Mouse (Mus musculus) CH12.LX (cell line): ENCODE measurements around the gene Ube4b. TPM values are rescaled to one million over a fixed set of nuclear protein-coding genes. Genes with fewer than 3 reads are reported as not detected.
A peak's percentile ranks its signal among the peaks of the same experiment; 100 is the strongest.

Source experiments
- DNase-seq: peaks from one replicate; pipeline ENCODE4 v3.0.0-alpha.2; 2013; ENCODE audit errors: extremely low read depth
- H3K27ac ChIP-seq: 2 replicates; pipeline ENCODE4 v1.5.1; 2012; ENCODE audit warnings: low read depth, mild to moderate bottlenecking, control low read depth, moderate library complexity; ENCODE audit not compliant: insufficient read depth
- H3K27me3 ChIP-seq: replicated peaks from 2 replicates; pipeline ENCODE3; 2012; ENCODE audit warnings: inconsistent platforms
- H3K36me3 ChIP-seq, 2 experiments: replicated peaks in 1 of 2; 2 replicates each; pipeline versions ENCODE3 to v1.6.1; 2012; ENCODE audit warnings: inconsistent platforms in 1 of 2, low read length in 1 of 2, mild to moderate bottlenecking in 1 of 2, mixed read lengths in 1 of 2, moderate library complexity in 1 of 2; ENCODE audit not compliant: control insufficient read depth in 1 of 2, insufficient read depth in 1 of 2
- H3K4me1 ChIP-seq, 2 experiments: 2 replicates each; pipeline ENCODE4 v1.6.1; 2012; ENCODE audit warnings: inconsistent platforms in 1 of 2, moderate library complexity in 1 of 2; ENCODE audit not compliant: insufficient read depth in 2 of 2, control insufficient read depth in 1 of 2
- H3K4me2 ChIP-seq: 2 replicates; pipeline ENCODE4 v1.6.1; 2012; ENCODE audit warnings: low read depth, mild to moderate bottlenecking, control low read depth; ENCODE audit not compliant: poor library complexity, insufficient read depth, severe bottlenecking
- H3K4me3 ChIP-seq, 3 experiments: fragments of 150-350 bp in 1 of 3; sonication (generic) in 1 of 3; replicated peaks in 1 of 3; 2 replicates each; pipeline versions ENCODE3 to v1.5.1; 2011 to 2012; ENCODE audit warnings: low read depth in 2 of 3, low read length in 2 of 3, mild to moderate bottlenecking in 2 of 3, moderate library complexity in 2 of 3, control low read depth in 1 of 3, improper control_type of control experiment in 1 of 3, inconsistent platforms in 1 of 3, mixed read lengths in 1 of 3; ENCODE audit not compliant: poor library complexity in 1 of 3
- H3K79me2 ChIP-seq: replicated peaks from 2 replicates; pipeline ENCODE4 v1.6.1; 2012; ENCODE audit warnings: mild to moderate bottlenecking, moderate library complexity; ENCODE audit not compliant: control insufficient read depth, poor library complexity, insufficient read depth, severe bottlenecking; ENCODE audit errors: extremely low read depth
- H3K9ac ChIP-seq: 2 replicates; pipeline ENCODE4 v1.6.1; 2012; ENCODE audit warnings: low read depth, mild to moderate bottlenecking, control low read depth, moderate library complexity; ENCODE audit not compliant: insufficient read depth
- H3K9me3 ChIP-seq: replicated peaks from 2 replicates; pipeline ENCODE3; 2012; ENCODE audit warnings: low read length, inconsistent platforms, mixed read lengths
- BHLHE40 ChIP-seq: IDR thresholded peaks from 2 replicates; pipeline ENCODE4 v1.6.1; 2011; ENCODE audit warnings: mild to moderate bottlenecking, low read depth, low read length, improper control_type of control experiment
- CHD2 ChIP-seq: IDR thresholded peaks from 2 replicates; pipeline ENCODE4 v1.6.1; 2011; ENCODE audit warnings: low read length, improper control_type of control experiment
- ELF1 ChIP-seq: IDR thresholded peaks from 2 replicates; pipeline ENCODE4 v1.6.1; 2014; ENCODE audit warnings: low read depth, mild to moderate bottlenecking, inconsistent platforms, low read length, improper control_type of control experiment
- EP300 ChIP-seq: IDR thresholded peaks from 2 replicates; pipeline ENCODE4 v1.6.1; 2011; ENCODE audit warnings: low read length, improper control_type of control experiment
- ETS1 ChIP-seq: conservative IDR thresholded peaks from 2 replicates; pipeline ENCODE4 v1.6.1; 2012; ENCODE audit warnings: low read depth, mild to moderate bottlenecking, inconsistent platforms, low read length, improper control_type of control experiment, moderate library complexity
- IRF4 ChIP-seq: IDR thresholded peaks from 2 replicates; pipeline ENCODE4 v1.6.1; 2014; ENCODE audit warnings: low read depth, mild to moderate bottlenecking, inconsistent platforms, low read length, improper control_type of control experiment
- JUN ChIP-seq: IDR thresholded peaks from 2 replicates; pipeline ENCODE4 v1.6.1; 2011; ENCODE audit warnings: low read depth, mild to moderate bottlenecking, low read length, improper control_type of control experiment, moderate library complexity; ENCODE audit not compliant: insufficient read depth
- JUND ChIP-seq: conservative IDR thresholded peaks from 2 replicates; pipeline ENCODE4 v1.6.1; 2011; ENCODE audit warnings: low read depth, low read length, improper control_type of control experiment
- KAT2A ChIP-seq: IDR thresholded peaks from 2 replicates; pipeline ENCODE4 v1.6.1; 2012; ENCODE audit warnings: low read length, improper control_type of control experiment, inconsistent platforms; ENCODE audit not compliant: insufficient replicate concordance
- MAFK ChIP-seq: IDR thresholded peaks from 2 replicates; pipeline ENCODE4 v1.6.1; 2011; ENCODE audit warnings: low read length, improper control_type of control experiment; ENCODE audit not compliant: insufficient replicate concordance
- MAX ChIP-seq: IDR thresholded peaks from 2 replicates; pipeline ENCODE4 v1.6.1; 2011; ENCODE audit warnings: low read length, improper control_type of control experiment
- MEF2A ChIP-seq: IDR thresholded peaks from 2 replicates; pipeline ENCODE4 v1.6.1; 2014; ENCODE audit warnings: low read depth, mild to moderate bottlenecking, inconsistent platforms, low read length, improper control_type of control experiment, borderline replicate concordance
- MYC ChIP-seq: IDR thresholded peaks from 2 replicates; pipeline ENCODE4 v1.6.1; 2011; ENCODE audit warnings: low read depth, mild to moderate bottlenecking, improper control_type of control experiment, low read length
- NELFE ChIP-seq: IDR thresholded peaks from 2 replicates; pipeline ENCODE4 v1.6.1; 2011; ENCODE audit warnings: low read depth, low read length, improper control_type of control experiment
- NRF1 ChIP-seq: IDR thresholded peaks from 2 replicates; pipeline ENCODE4 v1.6.1; 2014; ENCODE audit warnings: low read depth, mild to moderate bottlenecking, inconsistent platforms, low read length, improper control_type of control experiment, moderate library complexity
- POLR2A ChIP-seq: IDR thresholded peaks from 2 replicates; pipeline ENCODE4 v1.6.1; 2011; ENCODE audit warnings: low read depth, mild to moderate bottlenecking, improper control_type of control experiment, low read length
- POLR2AphosphoS2 ChIP-seq: IDR thresholded peaks from 2 replicates; pipeline ENCODE4 v1.6.1; 2011; ENCODE audit warnings: low read depth, low read length, improper control_type of control experiment
- RCOR1 ChIP-seq: conservative IDR thresholded peaks from 2 replicates; pipeline ENCODE4 v1.6.1; 2012; ENCODE audit warnings: low read depth, mild to moderate bottlenecking, inconsistent platforms, low read length, improper control_type of control experiment
- SIN3A ChIP-seq: IDR thresholded peaks from 2 replicates; pipeline ENCODE4 v1.6.1; 2012; ENCODE audit warnings: low read length, improper control_type of control experiment, inconsistent platforms
- USF1 ChIP-seq: IDR thresholded peaks from 2 replicates; pipeline ENCODE4 v1.6.1; 2014; ENCODE audit warnings: low read depth, mild to moderate bottlenecking, inconsistent platforms, low read length, improper control_type of control experiment
- USF2 ChIP-seq: conservative IDR thresholded peaks from 2 replicates; pipeline ENCODE4 v1.6.1; 2011; ENCODE audit warnings: low read depth, low read length, improper control_type of control experiment
- ZC3H11A ChIP-seq: IDR thresholded peaks from 2 replicates; pipeline ENCODE4 v1.6.1; 2012; ENCODE audit warnings: low read depth, mild to moderate bottlenecking, inconsistent platforms, low read length, improper control_type of control experiment
- ZKSCAN1 ChIP-seq: IDR thresholded peaks from 2 replicates; pipeline ENCODE4 v1.6.1; 2012; ENCODE audit warnings: low read depth, inconsistent platforms, low read length, improper control_type of control experiment, borderline replicate concordance
- ZNF384 ChIP-seq: IDR thresholded peaks from 2 replicates; pipeline ENCODE4 v1.6.1; 2012; ENCODE audit warnings: low read depth, low read length, improper control_type of control experiment, inconsistent platforms
- dilution Hi-C: fragments of 300-500 bp; cut with MboI; formaldehyde crosslinking; loops from 2 replicates; pipeline ENCODE4 v1.14.3; 2020; ENCODE audit warnings: low sequenced_read_pairs; ENCODE audit not compliant: extremely low pct_unique_long_range_greater_than_20kb, extremely low pct_ligation_motif_present
- in situ Hi-C: fragments of 300-500 bp; cut with MboI; formaldehyde crosslinking; loops from 3 replicates; pipeline ENCODE4 v1.14.3; 2019; ENCODE audit warnings: low sequenced_read_pairs, low pct_ligation_motif_present, low pct_unique_long_range_greater_than_20kb, mixed read lengths
- polyA plus RNA-seq: library from polyadenylated mRNA; unstranded; fragments of >175 nt; gene quantifications from 2 replicates; pipeline ENCODE4 v1.2.1, GENCODE M21; 2012; ENCODE audit warnings: low read depth; ENCODE audit not compliant: insufficient read length
- total RNA-seq, 2 experiments: library from RNA; depleted of rRNA; stranded (reverse); fragments of 300-350 nt in 1 of 2; fragments of >200 nt in 1 of 2; gene quantifications; 2 replicates each; pipeline ENCODE4 v1.2.3; 2012 to 2014

Ube4b gene
- total and polyA plus RNA-seq, 3 experiments = 13.1 to 60.0 (median 41.6) TPM

DNA sequence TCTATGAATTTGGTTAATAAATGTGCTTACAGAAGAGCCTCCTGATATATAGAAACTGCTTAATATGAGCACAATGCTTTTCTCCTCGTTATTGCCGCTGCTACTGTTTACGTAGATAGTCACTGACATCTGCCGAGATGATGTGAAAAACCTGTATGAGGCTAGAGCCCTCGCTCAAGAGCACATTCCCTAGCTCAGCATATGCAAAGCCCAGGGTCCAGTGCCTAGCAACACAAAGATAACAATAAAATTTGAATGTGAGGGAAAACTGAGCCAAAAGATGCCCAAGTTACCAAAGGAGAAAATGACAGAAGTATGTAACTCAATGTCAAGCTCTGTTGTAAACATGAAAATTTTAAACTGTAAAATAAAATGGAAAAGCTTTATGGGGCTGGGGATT lies 123.0 kb downstream of the Ube4b start:
- Histone ChIP-seq H3K4me2 (peak overlapping the region; percentile 96), H3K9me3 (no peaks in the 10 kb centered on the region), H3K79me2 (peaks cover 77% of the 10 kb centered on the region)
- DNase-seq = peak; percentile 19
- dilution Hi-C loops (no loop called here), in situ Hi-C loops (no loop called here)
- TF ChIP-seq BHLHE40 (0 out of 2 replicates have a peak, but pooled peaks have one; percentile 20), KAT2A (no peak), SIN3A (peak; percentile 71; the same call in 1 of the 2 replicates), NRF1 (no peak), MAFK (peak; percentile 59; the same call in 1 of the 2 replicates), ELF1 (no peak), USF1 (no peak), ZC3H11A (no peak), USF2 (no peak), ZKSCAN1 (no peak), ETS1 (no peak), CHD2 (no peak), MYC (0 out of 2 replicates have a peak, but pooled peaks have one; percentile 25), RCOR1 (no peak), IRF4 (no peak), JUND (no peak), POLR2AphosphoS2 (no peak), MAX (no peak), MEF2A (no peak)
- TF ChIP-seq, all 38 proteins: peak for 4
- Histone ChIP-seq H3K27me3 (peaks cover 4% of the 10 kb centered on the region), H3K4me1 (peaks cover 7 to 47% of the 10 kb centered on the region in 2 experiments), H3K4me3 (peak overlapping the region in 2 of 3 experiments; percentile 43 to 54), H3K9ac (peak overlapping the region; percentile 67; the same call in 1 of the 2 replicates), H3K36me3 (no peaks in the 10 kb centered on the region), H3K27ac (peak overlapping the region; percentile 72; the same call in 1 of the 2 replicates)

- no peaks in the 10 kb centered on the region for H3K36me3 ChIP-seq
- in situ Hi-C loops (no loop called here), dilution Hi-C loops (no loop called here)
- H3K9me3 ChIP-seq = no peaks in the 10 kb centered on the region
- H3K79me2 ChIP-seq = peaks cover 80% of the 10 kb centered on the region
- peak overlapping the region in 2 of 3 experiments; percentile 43 to 54 for H3K4me3 ChIP-seq
- TF ChIP-seq POLR2A (no peak), EP300 (0 out of 2 replicates have a peak, but pooled peaks have one; percentile 46), NELFE (no peak), IRF4 (peak; percentile 82), MEF2A (0 out of 2 replicates have a peak, but pooled peaks have one; percentile 13), JUND (peak; percentile 57), RCOR1 (no peak), JUN (peak; percentile 36), ZNF384 (peak; percentile 41; the same call in 1 of the 2 replicates), BHLHE40 (0 out of 2 replicates have a peak, but pooled peaks have one; percentile 13)
- peak overlapping the region; percentile 72 for H3K27ac ChIP-seq
- H3K4me1 ChIP-seq = peaks cover 7 to 42% of the 10 kb centered on the region in 2 experiments
- no peak for DNase-seq
- H3K9ac ChIP-seq = peak overlapping the region; percentile 67; the same call in 1 of the 2 replicates
- H3K27me3 ChIP-seq = peaks cover 4% of the 10 kb centered on the region
- H3K4me2 ChIP-seq = peak overlapping the region; percentile 96
These were observed 123.8 kb downstream of the Ube4b start for GRCm38 (mm10) chr4:149302751-149303150.
